Mouse (Mus musculus) erythroblast, embryonic 14.5 days (primary cell): ENCODE measurements around the gene Sh2d4b.

Experiments
- GATA1 ChIP-seq: IDR thresholded peaks from 2 replicates; pipeline ENCODE4 v1.6.1; 2012; ENCODE audit warnings: low read length, inconsistent platforms, mixed read lengths
- TAL1 ChIP-seq: IDR thresholded peaks from 3 replicates; pipeline ENCODE4 v1.6.1; 2012; ENCODE audit warnings: low read length, inconsistent platforms, mixed read lengths

DNA sequence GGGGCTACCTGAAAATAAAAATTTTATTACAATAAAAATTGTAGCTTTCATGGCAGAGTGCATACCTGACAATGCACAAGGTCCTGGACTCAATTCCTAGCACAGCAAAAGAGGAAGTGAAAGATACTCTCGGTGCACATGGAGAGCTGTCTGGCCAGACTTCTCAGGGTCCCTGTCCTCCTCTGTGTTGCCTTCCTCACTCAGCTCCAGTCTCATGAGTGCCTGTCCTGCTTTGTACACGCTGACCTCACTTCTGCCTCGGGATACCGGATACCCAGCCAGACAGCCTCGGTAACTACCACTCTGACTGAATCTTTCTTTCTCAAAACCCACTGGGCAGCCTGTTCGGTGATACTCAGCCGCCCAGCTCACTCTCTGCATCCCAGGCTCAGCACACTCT is 40.3 kb upstream of the Sh2d4b start:
- TF ChIP-seq TAL1 (no peak), GATA1 (no peak)
